In the genomic region with DNA sequence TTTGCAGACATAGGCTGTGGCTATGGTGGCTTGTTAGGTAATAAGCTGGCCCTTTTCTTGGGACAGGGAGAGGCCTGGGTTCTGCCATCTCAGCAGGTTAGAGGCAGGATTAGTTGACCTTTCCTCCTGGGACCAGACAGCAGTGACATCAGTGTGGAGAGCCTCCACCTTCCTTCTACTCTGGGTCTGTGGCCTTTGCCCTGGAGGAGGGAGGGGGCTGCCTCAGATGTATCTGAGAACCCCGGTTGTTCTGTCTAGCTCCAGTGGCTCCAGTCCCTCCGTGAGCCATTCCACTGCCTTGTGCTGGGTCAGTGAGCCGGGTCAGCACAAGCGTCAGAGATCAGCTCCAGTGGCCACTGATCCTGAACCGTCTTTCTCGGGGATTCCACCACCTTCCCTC, we compare ENCODE assay signal across 12 mouse cellular contexts. TPM values are rescaled to one million over a fixed set of nuclear protein-coding genes. Genes with fewer than 3 reads are reported as not detected.
A peak's percentile ranks its signal among the peaks of the same experiment; 100 is the strongest.
DNase-seq lines count a peak whose midpoint lies in the region; ATAC-seq lines count a peak whose summit lies in the region.
"Had no signal": no experiment of that assay in that cellular context is flagged by ENCODE, and none has a peak within 500 bp of the region (broad histone marks: within the 10 kb centered on the region; RNA-seq: fewer than 3 reads in every experiment).

No protein-coding gene starts in this region.

- WGBS in forebrain, embryonic 10.5 days, result 81% methylated on average over 6 of the region's 6 CpGs
- WGBS in forebrain, embryonic 15.5 days, result 81% methylated on average over 6 of the region's 6 CpGs
- WGBS in midbrain, embryonic 11.5 days, result 55% methylated on average over 6 of the region's 6 CpGs
- 41% methylated on average over 6 of the region's 6 CpGs for WGBS in midbrain, embryonic 14.5 days

- no peak overlapping the region for H3K27ac ChIP-seq in forebrain, embryonic 10.5 days
- no peak overlapping the region for H3K27ac ChIP-seq in forebrain, embryonic 15.5 days (replicated peaks)
- H3K27ac ChIP-seq in midbrain, embryonic 11.5 days (ENCODE audit: low read depth, low read length), result no peak overlapping the region
- no peak overlapping the region for H3K27ac ChIP-seq in midbrain, embryonic 14.5 days (replicated peaks; ENCODE audit: low read depth, low read length)
- H3K27ac ChIP-seq: macrophage had no signal

- no peak for DNase-seq in forebrain, embryonic 10.5 days (ENCODE audit: extremely low spot score, low spot score)
- DNase-seq in midbrain, embryonic 11.5 days (ENCODE audit: low spot score, missing footprints), result peak; percentile 81
- no peak for DNase-seq in midbrain, embryonic 14.5 days
- DNase-seq in kidney, postnatal 14 days, result peak; percentile 88
- peak; percentile 87 for DNase-seq in yolk sac, embryonic 10.5 days (ENCODE audit: low spot score)
- DNase-seq in thymus, postnatal 4 days, result no peak
- DNase-seq: heart, postnatal 36 days; right cerebral cortex, postnatal 25 days had no signal

- no peak overlapping the region for H3K9ac ChIP-seq in forebrain, embryonic 15.5 days (replicated peaks)
- no peak overlapping the region for H3K9ac ChIP-seq in midbrain, embryonic 11.5 days (ENCODE audit: low read length)
- no peak overlapping the region for H3K9ac ChIP-seq in midbrain, embryonic 14.5 days (replicated peaks; ENCODE audit: low read length)

- H3K9me3 ChIP-seq in forebrain, embryonic 10.5 days, result no peaks in the 10 kb centered on the region
- no peaks in the 10 kb centered on the region for H3K9me3 ChIP-seq in forebrain, embryonic 15.5 days
- H3K9me3 ChIP-seq in midbrain, embryonic 11.5 days (ENCODE audit: control insufficient read depth, low read length), result no peaks in the 10 kb centered on the region
- no peaks in the 10 kb centered on the region for H3K9me3 ChIP-seq in midbrain, embryonic 14.5 days (ENCODE audit: control insufficient read depth, low read length)

- H3K4me2 ChIP-seq in forebrain, embryonic 15.5 days (replicated peaks), result no peak overlapping the region
- H3K4me2 ChIP-seq in midbrain, embryonic 11.5 days, result no peak overlapping the region
- no peak overlapping the region for H3K4me2 ChIP-seq in midbrain, embryonic 14.5 days (ENCODE audit: low read length)

- H3K36me3 ChIP-seq in forebrain, embryonic 10.5 days (replicated peaks), result peaks cover 44% of the 10 kb centered on the region
- H3K36me3 ChIP-seq in forebrain, embryonic 15.5 days, result peaks cover 4% of the 10 kb centered on the region; the same call in 1 of the 2 replicates
- no peaks in the 10 kb centered on the region for H3K36me3 ChIP-seq in midbrain, embryonic 11.5 days (ENCODE audit: control insufficient read depth, insufficient read depth, low read length)
- H3K36me3 ChIP-seq in midbrain, embryonic 14.5 days (ENCODE audit: control insufficient read depth, insufficient read depth, low read length), result no peaks in the 10 kb centered on the region

- peaks cover 37% of the 10 kb centered on the region for H3K27me3 ChIP-seq in forebrain, embryonic 10.5 days (ENCODE audit: poor library complexity, severe bottlenecking)
- peaks cover 6% of the 10 kb centered on the region for H3K27me3 ChIP-seq in forebrain, embryonic 15.5 days
- H3K27me3 ChIP-seq in midbrain, embryonic 11.5 days (ENCODE audit: control insufficient read depth, insufficient read depth, low read length), result peaks cover 7% of the 10 kb centered on the region
- peaks cover 7% of the 10 kb centered on the region for H3K27me3 ChIP-seq in midbrain, embryonic 14.5 days (ENCODE audit: control insufficient read depth, insufficient read depth, low read length)

- peaks cover 30% of the 10 kb centered on the region for H3K4me1 ChIP-seq in forebrain, embryonic 10.5 days
- H3K4me1 ChIP-seq in forebrain, embryonic 15.5 days, result peaks cover 15% of the 10 kb centered on the region
- H3K4me1 ChIP-seq in midbrain, embryonic 11.5 days (ENCODE audit: control insufficient read depth, insufficient read depth, low read length), result peaks cover 6% of the 10 kb centered on the region
- H3K4me1 ChIP-seq in midbrain, embryonic 14.5 days (ENCODE audit: control insufficient read depth, insufficient read depth, low read length), result peaks cover 3% of the 10 kb centered on the region; the same call in 1 of the 2 replicates

- ATAC-seq in forebrain, embryonic 15.5 days (replicated peaks), result no peak
- ATAC-seq in midbrain, embryonic 11.5 days (ENCODE audit: low FRiP score), result no peak
- no peak for ATAC-seq in midbrain, embryonic 14.5 days (ENCODE audit: low FRiP score, low TSS enrichment)
- ATAC-seq in CD4-positive, CD25-positive, alpha-beta regulatory T cell, adult 4 months, result no peak

- H3K4me3 ChIP-seq in forebrain, embryonic 10.5 days, result peak overlapping the region; percentile 96
- H3K4me3 ChIP-seq in forebrain, embryonic 15.5 days, result no peak overlapping the region
- H3K4me3 ChIP-seq in midbrain, embryonic 11.5 days (ENCODE audit: low read depth, low read length), result no peak overlapping the region
- H3K4me3 ChIP-seq in midbrain, embryonic 14.5 days (replicated peaks; ENCODE audit: low read depth, low read length), result no peak overlapping the region

RNA-seq across cellular contexts. Expression of gene Eef1akmt3, which starts 1.9 kb away (rescaled TPM):
- polyA plus RNA-seq in forebrain, embryonic 10.5 days (2016; fragmentation: Nextera tagmentation; extraction: Ambion mirVana), result 0.18 and 0.21 TPM in 2 replicates
- polyA plus RNA-seq in forebrain, embryonic 15.5 days (2015; fragmentation: Nextera tagmentation; extraction: Ambion mirVana), result 0.14 and 0.28 TPM in 2 replicates
- 0.06 and 0.11 TPM in 2 replicates for polyA plus RNA-seq in midbrain, embryonic 11.5 days (2014; fragmentation: Nextera tagmentation; extraction: Ambion mirVana)
- 0.08 and 0.22 TPM in 2 replicates for polyA plus RNA-seq in midbrain, embryonic 14.5 days (2014; fragmentation: Nextera tagmentation; extraction: Ambion mirVana)
- polyA plus RNA-seq in CD4-positive, CD25-positive, alpha-beta regulatory T cell, adult 4 months (2017; shearing (Covaris generic)), result under 1 TPM in 1 of 2 experiments, not detected in 1; 0.38 TPM
- polyA plus RNA-seq: macrophage had no signal

RNA-seq across cellular contexts. Expression of gene Mettl1, which starts 2.0 kb away (rescaled TPM):
- polyA plus RNA-seq in forebrain, embryonic 10.5 days (2016; fragmentation: Nextera tagmentation; extraction: Ambion mirVana), result 62.1 and 65.2 TPM in 2 replicates
- polyA plus RNA-seq in forebrain, embryonic 15.5 days (2015; fragmentation: Nextera tagmentation; extraction: Ambion mirVana), result 20.6 and 22.7 TPM in 2 replicates
- 36.5 and 37.4 TPM in 2 replicates for polyA plus RNA-seq in midbrain, embryonic 11.5 days (2014; fragmentation: Nextera tagmentation; extraction: Ambion mirVana)
- polyA plus RNA-seq in midbrain, embryonic 14.5 days (2014; fragmentation: Nextera tagmentation; extraction: Ambion mirVana), result 17.4 and 20.8 TPM in 2 replicates
- polyA plus RNA-seq in CD4-positive, CD25-positive, alpha-beta regulatory T cell, adult 4 months (2017; shearing (Covaris generic)), result 10 to 100 TPM; 29.9 to 30.2 TPM

RNA-seq across cellular contexts. Expression of gene Cyp27b1, which starts 4.9 kb away (rescaled TPM):
- polyA plus RNA-seq in forebrain, embryonic 10.5 days (2016; fragmentation: Nextera tagmentation; extraction: Ambion mirVana), result 0.11 and 0.16 TPM in 2 replicates
- 0.11 and 0.15 TPM in 2 replicates for polyA plus RNA-seq in forebrain, embryonic 15.5 days (2015; fragmentation: Nextera tagmentation; extraction: Ambion mirVana)
- not detected in 2 replicates for polyA plus RNA-seq in midbrain, embryonic 11.5 days (2014; fragmentation: Nextera tagmentation; extraction: Ambion mirVana)
- polyA plus RNA-seq in midbrain, embryonic 14.5 days (2014; fragmentation: Nextera tagmentation; extraction: Ambion mirVana), result not detected in 2 replicates
- polyA plus RNA-seq in CD4-positive, CD25-positive, alpha-beta regulatory T cell, adult 4 months (2017; shearing (Covaris generic)), result under 1 TPM in 1 of 2 experiments, not detected in 1; 0.27 TPM
- polyA plus RNA-seq: macrophage; neural tube, embryonic 14.5 days had no signal

RNA-seq across cellular contexts. Expression of gene Tsfm, which starts 12.5 kb away (rescaled TPM):
- polyA plus RNA-seq in forebrain, embryonic 10.5 days (2016; fragmentation: Nextera tagmentation; extraction: Ambion mirVana), result 110 and 117 TPM in 2 replicates
- 67.3 and 70.6 TPM in 2 replicates for polyA plus RNA-seq in forebrain, embryonic 15.5 days (2015; fragmentation: Nextera tagmentation; extraction: Ambion mirVana)
- 80.7 and 86.0 TPM in 2 replicates for polyA plus RNA-seq in midbrain, embryonic 11.5 days (2014; fragmentation: Nextera tagmentation; extraction: Ambion mirVana)
- 56.0 and 64.9 TPM in 2 replicates for polyA plus RNA-seq in midbrain, embryonic 14.5 days (2014; fragmentation: Nextera tagmentation; extraction: Ambion mirVana)
- 10 to 100 TPM; 38.2 to 54.1 TPM for polyA plus RNA-seq in CD4-positive, CD25-positive, alpha-beta regulatory T cell, adult 4 months (2017; shearing (Covaris generic))

RNA-seq across cellular contexts. Expression of gene March9, which starts 16.8 kb away (rescaled TPM):
- polyA plus RNA-seq in forebrain, embryonic 10.5 days (2016; fragmentation: Nextera tagmentation; extraction: Ambion mirVana), result 1.1 and 1.2 TPM in 2 replicates
- polyA plus RNA-seq in forebrain, embryonic 15.5 days (2015; fragmentation: Nextera tagmentation; extraction: Ambion mirVana), result 5.6 and 7.0 TPM in 2 replicates
- polyA plus RNA-seq in midbrain, embryonic 11.5 days (2014; fragmentation: Nextera tagmentation; extraction: Ambion mirVana), result 3.2 and 3.7 TPM in 2 replicates
- 11.8 and 17.4 TPM in 2 replicates for polyA plus RNA-seq in midbrain, embryonic 14.5 days (2014; fragmentation: Nextera tagmentation; extraction: Ambion mirVana)
- polyA plus RNA-seq in CD4-positive, CD25-positive, alpha-beta regulatory T cell, adult 4 months (2017; shearing (Covaris generic)), result under 1 TPM; 0.19 to 0.73 TPM

Comparison
In these comparisons a context has a peak if more than half of its experiments do, and no peak if none do; other contexts are left out.
1. DNase-seq: peak in midbrain, embryonic 11.5 days (single experiment), kidney, postnatal 14 days (single experiment) and yolk sac, embryonic 10.5 days (single experiment); none in forebrain, embryonic 10.5 days (single experiment), midbrain, embryonic 14.5 days (single experiment) and thymus, postnatal 4 days (single experiment).